Mouse (Mus musculus) testis, adult 2 months (tissue): ENCODE results near the gene Ryk. TPM values are rescaled to one million over a fixed set of nuclear protein-coding genes. Genes with fewer than 3 reads are reported as not detected.

Source experiments
- H3K27ac ChIP-seq: fragments of 200-500 bp; 2 replicates; pipeline ENCODE4 v1.5.1; 2012; ENCODE audit warnings: low read depth, low read length; ENCODE audit not compliant: control insufficient read depth, insufficient read depth
- H3K27me3 ChIP-seq: fragments of 200-500 bp; 2 replicates; pipeline ENCODE4 v1.6.1; 2012; ENCODE audit warnings: mild to moderate bottlenecking, low read length, moderate library complexity; ENCODE audit not compliant: control insufficient read depth, insufficient read depth
- H3K36me3 ChIP-seq: fragments of 200-500 bp; 2 replicates; pipeline ENCODE4 v1.6.1; 2012; ENCODE audit warnings: mild to moderate bottlenecking, low read length; ENCODE audit not compliant: control insufficient read depth, insufficient read depth
- H3K4me1 ChIP-seq: fragments of 200-500 bp; 2 replicates; pipeline ENCODE4 v1.6.1; 2012; ENCODE audit warnings: low read length; ENCODE audit not compliant: control insufficient read depth, insufficient read depth
- H3K4me3 ChIP-seq: fragments of 200-500 bp; 2 replicates; pipeline ENCODE4 v1.5.1; 2012; ENCODE audit warnings: low read depth, mild to moderate bottlenecking, low read length, moderate library complexity, mixed read lengths; ENCODE audit not compliant: control insufficient read depth
- CTCF ChIP-seq: fragments of 200-500 bp; IDR thresholded peaks from 2 replicates; pipeline ENCODE4 v1.5.1; 2012; ENCODE audit warnings: low read depth, mild to moderate bottlenecking, inconsistent platforms, low read length, moderate library complexity; ENCODE audit not compliant: control insufficient read depth, insufficient read depth, insufficient replicate concordance
- POLR2A ChIP-seq: fragments of 200-500 bp; IDR thresholded peaks from 2 replicates; pipeline ENCODE4 v1.6.1; 2012; ENCODE audit warnings: low read depth, mild to moderate bottlenecking, inconsistent platforms, low read length, moderate library complexity; ENCODE audit not compliant: control insufficient read depth
- polyA plus RNA-seq: library from polyadenylated mRNA; depleted of rRNA; stranded (reverse); fragments of >200 nt; gene quantifications from 2 replicates; pipeline ENCODE4 v1.2.3, GENCODE M21; 2012

Ryk gene
- polyA plus RNA-seq, 1 experiment = 8.2 TPM

DNA sequence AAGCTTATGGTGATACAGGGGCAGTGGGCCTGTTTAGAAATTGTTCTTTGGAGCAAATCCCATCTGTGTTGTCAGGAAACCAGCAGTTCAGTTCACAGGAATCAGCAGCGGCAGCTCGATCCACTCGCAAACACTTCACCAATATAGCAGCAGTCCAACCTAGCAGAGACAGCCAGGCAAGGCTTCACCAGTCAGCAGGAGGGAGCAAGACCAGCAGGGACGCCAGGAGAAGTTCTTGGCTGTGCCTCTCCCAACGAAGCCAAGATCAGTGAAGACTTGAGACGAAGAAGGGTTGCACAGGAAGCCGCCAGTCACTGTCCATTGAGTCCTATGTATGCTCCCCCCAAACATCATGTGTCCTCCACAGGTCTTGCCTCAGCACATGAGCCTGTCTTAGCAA, 81.4 kb downstream of the Ryk start:
- H3K4me1 ChIP-seq = no peaks in the 10 kb centered on the region
- no peaks in the 10 kb centered on the region for H3K36me3 ChIP-seq
- TF ChIP-seq POLR2A (no peak), CTCF (no peak)
- no peak overlapping the region for H3K27ac ChIP-seq
- H3K4me3 ChIP-seq = no peak overlapping the region
- no peaks in the 10 kb centered on the region for H3K27me3 ChIP-seq

DNA sequence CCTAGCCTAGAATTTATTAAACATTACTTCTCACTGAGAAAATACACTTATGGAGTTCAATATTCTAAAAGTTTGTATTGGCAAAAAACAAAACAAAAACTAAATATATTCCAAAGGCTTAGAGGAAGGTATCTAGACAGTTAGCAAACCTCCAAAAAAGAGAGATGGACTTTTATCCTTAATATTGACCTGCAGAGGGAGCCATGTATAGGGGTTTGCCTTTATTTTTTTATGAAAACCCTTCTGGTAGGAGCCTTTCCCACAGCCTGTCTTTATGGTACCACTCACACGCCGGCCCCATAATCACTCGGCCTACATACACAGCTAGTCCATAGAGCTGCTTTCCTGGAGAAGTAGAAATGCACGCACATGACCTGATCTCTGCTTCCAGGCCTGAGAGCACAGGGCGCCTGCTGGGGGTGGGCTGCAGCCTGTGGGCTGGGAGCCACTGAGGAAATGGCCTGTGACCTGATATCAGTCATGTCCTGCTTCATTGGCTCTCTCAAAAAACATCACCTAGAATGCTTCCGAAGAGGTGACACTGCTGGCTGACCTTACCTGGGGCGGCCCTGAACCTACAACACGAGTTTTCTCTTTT, 82.9 kb downstream of the Ryk start:
- Histone ChIP-seq H3K4me3 (no peak overlapping the region), H3K27me3 (no peaks in the 10 kb centered on the region), H3K4me1 (no peaks in the 10 kb centered on the region), H3K36me3 (no peaks in the 10 kb centered on the region), H3K27ac (no peak overlapping the region)
- TF ChIP-seq POLR2A (no peak), CTCF (no peak)

DNA sequence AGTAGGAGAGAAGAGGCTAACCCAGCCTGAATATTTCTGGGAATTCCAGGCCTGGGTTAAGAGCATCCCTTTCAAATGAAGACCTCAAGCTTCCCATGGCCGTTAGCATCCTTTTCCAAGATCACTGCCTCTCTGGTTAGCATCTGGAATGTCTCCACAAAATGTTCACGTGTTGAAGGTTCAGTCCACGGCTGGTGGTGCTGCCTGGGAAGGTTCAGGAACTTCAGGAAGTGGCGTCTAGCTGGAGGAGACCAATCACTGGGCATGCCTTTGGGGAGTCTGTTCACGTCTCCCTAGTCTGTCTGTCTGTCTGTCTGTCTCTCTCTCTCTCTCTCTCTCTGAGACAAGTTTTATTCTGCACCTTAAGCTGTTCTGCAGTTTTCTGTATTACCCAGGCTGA, 84.8 kb downstream of the Ryk start:
- no peaks in the 10 kb centered on the region for H3K27me3 ChIP-seq
- peaks cover 3% of the 10 kb centered on the region for H3K4me1 ChIP-seq
- no peak overlapping the region for H3K27ac ChIP-seq
- TF ChIP-seq POLR2A = no peak
- TF ChIP-seq CTCF = no peak
- H3K36me3 ChIP-seq = no peaks in the 10 kb centered on the region
- H3K4me3 ChIP-seq = no peak overlapping the region

DNA sequence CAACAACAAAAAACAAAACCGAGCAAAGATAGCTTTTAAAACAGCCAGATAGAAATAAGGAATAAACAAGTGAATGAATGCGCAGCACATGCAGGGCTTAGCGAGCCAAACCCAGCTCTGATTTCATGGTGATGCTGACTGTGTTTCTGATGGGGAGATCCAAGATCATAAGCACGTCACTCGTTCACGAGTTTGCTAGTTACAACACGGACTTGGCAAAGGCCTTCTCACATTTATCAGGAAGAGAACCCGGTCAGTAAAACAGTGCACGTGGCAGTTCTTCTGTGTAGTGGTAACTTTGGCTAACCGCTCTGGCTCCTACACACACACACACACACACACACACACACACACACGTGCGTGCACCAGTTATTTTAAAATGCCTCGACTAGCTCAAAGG, 87.1 kb downstream of the Ryk start:
- no peaks in the 10 kb centered on the region for H3K36me3 ChIP-seq
- no peaks in the 10 kb centered on the region for H3K27me3 ChIP-seq
- H3K4me1 ChIP-seq = peaks cover 9% of the 10 kb centered on the region
- no peak for TF ChIP-seq POLR2A
- TF ChIP-seq CTCF = no peak
- no peak overlapping the region for H3K4me3 ChIP-seq
- H3K27ac ChIP-seq = no peak overlapping the region

DNA sequence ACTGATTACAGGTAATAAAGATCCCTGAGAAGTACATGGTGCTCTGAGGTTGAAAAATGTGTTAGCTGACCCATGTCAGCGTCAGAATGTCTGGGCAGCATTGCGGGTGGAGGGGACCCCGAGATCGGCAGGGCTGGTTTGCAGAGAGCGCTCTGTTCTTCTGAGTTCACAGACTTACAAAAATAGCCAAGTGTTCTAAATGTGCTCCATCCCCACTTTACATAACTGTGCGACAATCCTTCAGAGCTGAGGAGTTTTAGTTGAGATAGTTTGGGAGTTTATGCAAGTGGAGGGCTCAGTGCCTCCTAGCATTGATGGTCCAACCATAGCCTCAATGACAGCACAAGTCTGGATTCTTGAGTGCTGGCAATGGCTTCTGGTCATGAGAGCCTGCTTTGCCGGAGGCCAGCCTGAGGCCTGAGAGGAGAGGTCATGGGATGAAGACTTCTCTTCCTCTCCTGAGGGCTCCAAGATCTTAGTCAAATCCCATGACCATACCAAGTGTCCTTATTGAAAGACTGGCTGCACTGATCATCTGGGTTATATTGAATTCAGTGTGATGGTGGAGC, 88.2 kb downstream of the Ryk start:
- Histone ChIP-seq H3K4me1 (peaks cover 9% of the 10 kb centered on the region), H3K4me3 (no peak overlapping the region), H3K27ac (no peak overlapping the region), H3K36me3 (no peaks in the 10 kb centered on the region), H3K27me3 (no peaks in the 10 kb centered on the region)
- TF ChIP-seq CTCF (no peak), POLR2A (no peak)

DNA sequence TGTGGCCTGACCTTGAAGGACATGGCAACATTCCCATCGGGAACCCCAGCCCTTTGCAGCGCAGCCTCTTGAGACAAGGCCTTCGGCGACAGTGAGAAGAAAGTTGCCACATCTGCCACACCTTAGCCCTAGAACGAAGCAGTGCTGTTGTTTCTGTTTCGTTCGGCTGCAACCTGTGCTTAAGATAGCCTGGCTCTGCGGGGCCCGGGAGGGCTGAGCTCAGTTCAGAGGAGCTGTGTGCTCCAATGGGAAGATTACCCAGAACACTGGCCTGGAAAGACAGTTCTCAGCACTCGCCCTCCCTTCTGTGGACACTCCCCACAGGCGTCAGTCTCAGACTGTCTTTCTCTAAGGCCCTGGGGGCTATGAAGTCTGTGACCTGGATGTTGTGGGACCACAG, 89.1 kb downstream of the Ryk start:
- Histone ChIP-seq H3K4me3 (no peak overlapping the region), H3K27me3 (no peaks in the 10 kb centered on the region), H3K27ac (no peak overlapping the region), H3K4me1 (peaks cover 9% of the 10 kb centered on the region), H3K36me3 (no peaks in the 10 kb centered on the region)
- TF ChIP-seq POLR2A = no peak
- no peak for TF ChIP-seq CTCF

DNA sequence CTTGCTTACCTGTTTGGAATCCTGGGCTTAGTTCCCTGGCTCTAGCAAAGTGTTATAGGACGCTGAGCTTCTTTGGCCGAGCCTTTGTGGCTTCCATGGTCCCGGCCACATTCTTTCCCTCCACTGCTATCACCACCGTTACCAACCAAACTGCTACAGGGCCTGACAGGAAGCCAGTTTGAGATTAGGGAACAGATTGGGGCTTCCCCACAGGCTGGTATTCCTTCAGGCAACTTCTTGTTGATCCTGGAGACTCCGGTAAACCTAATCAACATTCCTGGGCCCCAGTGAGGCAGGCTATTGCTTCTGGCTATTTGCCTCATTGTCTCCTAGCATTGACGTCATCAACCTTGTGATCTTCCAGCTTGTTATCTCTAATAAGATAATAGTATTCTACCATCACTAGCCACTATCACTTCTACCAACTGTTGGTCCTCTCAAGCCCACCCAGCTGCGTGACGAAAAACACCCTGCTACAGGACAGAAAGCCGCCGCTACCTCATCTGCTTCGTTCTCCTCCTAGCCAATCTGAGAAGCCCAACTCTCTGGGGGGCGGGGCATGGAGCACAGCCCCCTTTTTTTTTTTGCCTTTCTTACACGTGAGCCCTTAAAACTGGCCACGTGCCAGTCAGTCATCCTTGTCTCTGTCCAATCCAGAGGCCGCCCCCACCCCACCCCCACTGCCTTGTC, 90.1 kb downstream of the Ryk start:
- Histone ChIP-seq H3K4me3 (peak overlapping the region; percentile 0; the same call in 1 of the 2 replicates), H3K36me3 (no peaks in the 10 kb centered on the region), H3K27ac (no peak overlapping the region), H3K4me1 (peaks cover 9% of the 10 kb centered on the region), H3K27me3 (no peaks in the 10 kb centered on the region)
- TF ChIP-seq POLR2A = no peak
- TF ChIP-seq CTCF = no peak
